Mouse (Mus musculus) intestine, embryonic 14.5 days (tissue): ENCODE results near the gene Ormdl1. TPM values are rescaled to one million over a fixed set of nuclear protein-coding genes. Genes with fewer than 3 reads are reported as not detected.
"Not testable (repeated sequence)": the region's sequence is repeated elsewhere in the genome, so short reads cannot be mapped to it uniquely, and the experiment has no call there.

Experiments used
- ATAC-seq: fragments of 200-750 bp; cut with Nextera tagmentation; replicated peaks from 2 replicates; pipeline ENCODE4 v1.8.0; 2017; ENCODE audit warnings: low read depth, moderate number of reproducible peaks, moderate TSS enrichment, moderate library complexity; ENCODE audit not compliant: low FRiP score, low TSS enrichment
- DNase-seq: peaks from one replicate; pipeline ENCODE4 v3.0.0-alpha.2; 2018; ENCODE audit warnings: low spot score
- H3K27ac ChIP-seq: fragments of 300-500 bp; sonication (generic); 2 replicates; pipeline ENCODE4 v1.5.1; 2014; ENCODE audit warnings: low read depth, mild to moderate bottlenecking, control low read depth
- H3K27me3 ChIP-seq: fragments of 300-500 bp; sonication (generic); replicated peaks from 2 replicates; pipeline ENCODE4 v1.6.1; 2014; ENCODE audit warnings: low read length, control low read depth; ENCODE audit not compliant: control insufficient read depth, insufficient read depth
- H3K36me3 ChIP-seq: fragments of 300-500 bp; sonication (generic); 2 replicates; pipeline ENCODE4 v1.6.1; 2014; ENCODE audit warnings: low read length, control low read depth; ENCODE audit not compliant: control insufficient read depth, insufficient read depth
- H3K4me1 ChIP-seq: fragments of 300-500 bp; sonication (generic); replicated peaks from 2 replicates; pipeline ENCODE4 v1.6.1; 2014; ENCODE audit warnings: low read length, control low read depth, mixed read lengths; ENCODE audit not compliant: control insufficient read depth, insufficient read depth
- H3K4me2 ChIP-seq: fragments of 300-500 bp; sonication (generic); 2 replicates; pipeline ENCODE4 v1.6.1; 2014; ENCODE audit warnings: low read length
- H3K4me3 ChIP-seq: fragments of 300-500 bp; sonication (generic); 2 replicates; pipeline ENCODE4 v1.5.1; 2014; ENCODE audit warnings: low read depth, low read length, control low read depth, mixed read lengths
- H3K9ac ChIP-seq: fragments of 300-500 bp; sonication (generic); 2 replicates; pipeline ENCODE4 v1.6.1; 2014; ENCODE audit warnings: mild to moderate bottlenecking, low read length
- H3K9me3 ChIP-seq: fragments of 300-500 bp; sonication (generic); 2 replicates; pipeline ENCODE4 v1.6.1; 2016; ENCODE audit warnings: low read length, control low read depth; ENCODE audit not compliant: control insufficient read depth
- WGBS: fragments of 180-500 bp; shearing (Covaris S2); extraction: QIAGEN DNeasy Blood & Tissue Kit; methylation state at CpG from one replicate; pipeline ENCODE4 v1.1.7; 2014; 5-methylcytosine and 5-hydroxymethylcytosine counted together
- polyA plus RNA-seq: library from polyadenylated mRNA; unstranded; fragments of >200 nt; fragmentation: Nextera tagmentation; extraction: Ambion mirVana; gene quantifications from 2 replicates; pipeline ENCODE4 v1.2.1, GENCODE M21; 2014

Gene Ormdl1
- 51.4 and 51.7 TPM in 2 replicates for polyA plus RNA-seq

- no peaks in the 10 kb centered on the region for H3K4me1 ChIP-seq
- WGBS, result under 1% methylated on average over 66 of the region's 66 CpGs
These were observed at the start of gene Ormdl1, which contains the start of the genes Pms1 and Gm28778 for GRCm38 (mm10) chr1:53296581-53297383. TSS of gene Ormdl1 (plus strand) at chr1:53297095. TSS of gene Pms1 (minus strand) at chr1:53297018. TSS of gene Gm28778 (plus strand) at chr1:53297111.

GRCm38 (mm10) chr1:53264958-53265612 lies 31.8 kb upstream of the Ormdl1 start:
- not testable (repeated sequence) for H3K4me1 ChIP-seq, H3K27ac ChIP-seq, H3K27me3 ChIP-seq, H3K9ac ChIP-seq, H3K4me2 ChIP-seq, ATAC-seq, H3K4me3 ChIP-seq, H3K9me3 ChIP-seq, H3K36me3 ChIP-seq, DNase-seq

More at GRCm38 (mm10) chr1:53296581-53297383, at the start of gene Ormdl1, which contains the start of the genes Pms1 and Gm28778:
- Histone ChIP-seq H3K4me3 (peak within 1 kb of the TSS; percentile 83), H3K36me3 (no peaks in the 10 kb centered on the region), H3K27ac (peak within 1 kb of the TSS; percentile 86), H3K4me2 (peak within 1 kb of the TSS; percentile 70), H3K27me3 (no peaks in the 10 kb centered on the region), H3K9ac (peak within 1 kb of the TSS; percentile 69), H3K9me3 (no peaks in the 10 kb centered on the region)
- DNase-seq (peak; percentile 98), ATAC-seq (peak; percentile 100)

GRCm38 (mm10) chr1:53269901-53270300 lies 27.0 kb upstream of the Ormdl1 start:
- peaks cover 8% of the 10 kb centered on the region; the same call in 1 of the 2 replicates for H3K36me3 ChIP-seq
- DNase-seq (no peak), ATAC-seq (no peak)
- no peak overlapping the region for H3K9ac ChIP-seq
- no peaks in the 10 kb centered on the region for H3K27me3 ChIP-seq
- H3K9me3 ChIP-seq, result no peaks in the 10 kb centered on the region
- H3K27ac ChIP-seq, result no peak overlapping the region
- no peaks in the 10 kb centered on the region for H3K4me1 ChIP-seq
- H3K4me3 ChIP-seq, result no peak overlapping the region
- H3K4me2 ChIP-seq, result no peak overlapping the region
- WGBS, result 81% methylated on average over 3 of the region's 3 CpGs

GRCm38 (mm10) chr1:53272646-53273045 lies 24.2 kb upstream of the Ormdl1 start:
- H3K27ac ChIP-seq, result no peak overlapping the region
- ATAC-seq, result no peak
- H3K4me1 ChIP-seq, result no peaks in the 10 kb centered on the region
- no peaks in the 10 kb centered on the region for H3K9me3 ChIP-seq
- no peaks in the 10 kb centered on the region for H3K27me3 ChIP-seq
- H3K4me3 ChIP-seq, result no peak overlapping the region
- no peak overlapping the region for H3K9ac ChIP-seq
- peaks cover 8% of the 10 kb centered on the region; the same call in 1 of the 2 replicates for H3K36me3 ChIP-seq
- DNase-seq, result no peak
- no peak overlapping the region for H3K4me2 ChIP-seq

GRCm38 (mm10) chr1:53291197-53291596 lies 5.7 kb upstream of the Ormdl1 start:
- ATAC-seq, result no peak
- no peak overlapping the region for H3K4me3 ChIP-seq

GRCm38 (mm10) chr1:53300506-53300905 lies 3.6 kb downstream of the Ormdl1 start:
- 84% methylated on average over 4 of the region's 4 CpGs for whole genome bisulfite sequencing
- Histone ChIP-seq H3K9me3 (no peaks in the 10 kb centered on the region), H3K9ac (no peak overlapping the region), H3K27ac (no peak overlapping the region), H3K36me3 (no peaks in the 10 kb centered on the region; the same call in 1 of the 2 replicates), H3K4me3 (no peak overlapping the region), H3K4me2 (no peak overlapping the region), H3K27me3 (no peaks in the 10 kb centered on the region), H3K4me1 (no peaks in the 10 kb centered on the region)
- DNase-seq, result no peak
- ATAC-seq, result no peak

More at GRCm38 (mm10) chr1:53291197-53291596, 5.7 kb upstream of the Ormdl1 start:
- 71% methylated on average over 3 of the region's 3 CpGs for WGBS
- no peak overlapping the region for H3K9ac ChIP-seq
- no peak overlapping the region for H3K27ac ChIP-seq
- H3K4me1 ChIP-seq, result no peaks in the 10 kb centered on the region
- H3K9me3 ChIP-seq, result no peaks in the 10 kb centered on the region
- H3K36me3 ChIP-seq, result no peaks in the 10 kb centered on the region
- DNase-seq, result no peak
- H3K27me3 ChIP-seq, result no peaks in the 10 kb centered on the region
- H3K4me2 ChIP-seq, result no peak overlapping the region

GRCm38 (mm10) chr1:53312989-53313967 lies 16.4 kb downstream of the Ormdl1 start, which contains the start of gene Osgepl1:
TSS of gene Osgepl1 (plus strand) at chr1:53313624.
- Histone ChIP-seq H3K4me1 (no peaks in the 10 kb centered on the region), H3K4me3 (peak within 1 kb of the TSS; percentile 78), H3K9me3 (no peaks in the 10 kb centered on the region), H3K4me2 (peak within 1 kb of the TSS; percentile 55), H3K27me3 (no peaks in the 10 kb centered on the region), H3K36me3 (peaks cover 23% of the 10 kb centered on the region), H3K27ac (peak within 1 kb of the TSS; percentile 89), H3K9ac (peak within 1 kb of the TSS; percentile 74)
- 2% methylated on average over 27 of the region's 27 CpGs for WGBS
- DNase-seq (peak; percentile 92), ATAC-seq (peak; percentile 96)
